Mouse (Mus musculus): ENCODE measurements around the gene Polr3c. TPM values are rescaled to one million over a fixed set of nuclear protein-coding genes. Genes with fewer than 3 reads are reported as not detected.

Gene Polr3c
- total RNA-seq, 2 experiments from 2014 or later, result 24.4 to 26.4 TPM

Other genes with a start within 250 kb of the Polr3c start
- 100 to 1,000 TPM; 261 to 293 TPM for gene Hfe2, start 202.5 kb downstream of the Polr3c start, total RNA-seq (2021)
- gene Txnip, start 169.7 kb downstream of the Polr3c start, total RNA-seq (2021), result 1,000 to 10,000 TPM in 1 of 2 experiments, 100 to 1,000 TPM in 1; 646 to 1,158 TPM
- 1 to 10 TPM in 1 of 2 experiments, under 1 TPM in 1; 0.89 to 2.8 TPM for gene Gm16253, start 150.6 kb downstream of the Polr3c start, total RNA-seq (2021)
- 10 to 100 TPM; 30.3 to 33.0 TPM for gene Polr3gl, start 133.4 kb downstream of the Polr3c start, total RNA-seq (2021)
- gene Ankrd34a, start 131.0 kb downstream of the Polr3c start, total RNA-seq (2021), result 1 to 10 TPM; 1.3 to 2.2 TPM
- gene Lix1l, start 126.5 kb downstream of the Polr3c start, total RNA-seq (2021), result 10 to 100 TPM; 27.6 to 32.1 TPM
- 10 to 100 TPM; 30.9 to 40.9 TPM for gene Rbm8a, start 97.7 kb downstream of the Polr3c start, total RNA-seq (2021)
- 10 to 100 TPM; 33.5 to 36.8 TPM for gene Pex11b, start 92.3 kb downstream of the Polr3c start, total RNA-seq (2021)
- not detected for gene Gm42957, start 92.2 kb downstream of the Polr3c start, total RNA-seq (2021)
- under 1 TPM; 0.61 to 0.62 TPM for gene Itga10, start 82.0 kb downstream of the Polr3c start, total RNA-seq (2021)
- 1 to 10 TPM in 1 of 2 experiments, under 1 TPM in 1; 0.78 to 1.7 TPM for gene Ankrd35, start 57.5 kb downstream of the Polr3c start, total RNA-seq (2021)
- gene Pias3, start 31.2 kb downstream of the Polr3c start, total RNA-seq (2021), result 10 to 100 TPM; 16.5 to 17.1 TPM
- gene Nudt17, start 19.1 kb downstream of the Polr3c start, total RNA-seq (2021), result 1 to 10 TPM; 3.0 to 3.4 TPM
- 10 to 100 TPM; 19.8 to 27.3 TPM for gene Rnf115, start within 50 bp of the Polr3c start, total RNA-seq (2021)
- gene Pdzk1, start 101.7 kb upstream of the Polr3c start, total RNA-seq (2021), result not detected
- gene Cd160, start 101.7 kb upstream of the Polr3c start, total RNA-seq (2021), result not detected
- gene Gja5, start 177.1 kb upstream of the Polr3c start, total RNA-seq (2021), result 10 to 100 TPM; 11.8 to 16.8 TPM
- 10 to 100 TPM; 20.8 to 21.6 TPM for gene Gpr89, start 177.7 kb upstream of the Polr3c start, total RNA-seq (2021)
- not detected for gene Gja8, start 198.4 kb upstream of the Polr3c start, total RNA-seq (2021)

All from heart, postnatal 36 days (tissue).